Mouse (Mus musculus) heart, embryonic 12.5 days (tissue): Measurements from ENCODE around the gene Ofcc1. TPM values are rescaled to one million over a fixed set of nuclear protein-coding genes. Genes with fewer than 3 reads are reported as not detected.

Source experiments
- ATAC-seq: fragments of 200-750 bp; cut with Nextera tagmentation; 2 replicates; pipeline ENCODE4 v1.8.0; 2017; ENCODE audit warnings: moderate TSS enrichment, moderate library complexity; ENCODE audit not compliant: insufficient number of reproducible peaks, low FRiP score
- H3K27ac ChIP-seq: fragments of 300-500 bp; sonication (generic); 2 replicates; pipeline ENCODE4 v1.5.1; 2016; ENCODE audit warnings: mild to moderate bottlenecking, moderate library complexity; ENCODE audit not compliant: poor library complexity, severe bottlenecking
- H3K27me3 ChIP-seq: fragments of 300-500 bp; sonication (generic); replicated peaks from 2 replicates; pipeline ENCODE4 v1.6.1; 2016; ENCODE audit warnings: mild to moderate bottlenecking, moderate library complexity
- H3K36me3 ChIP-seq: fragments of 300-500 bp; sonication (generic); 2 replicates; pipeline ENCODE4 v1.6.1; 2016; ENCODE audit warnings: mild to moderate bottlenecking, moderate library complexity
- H3K4me1 ChIP-seq: fragments of 300-500 bp; sonication (generic); replicated peaks from 2 replicates; pipeline ENCODE4 v1.6.1; 2016; ENCODE audit warnings: mild to moderate bottlenecking
- H3K4me2 ChIP-seq: fragments of 300-500 bp; sonication (generic); 2 replicates; pipeline ENCODE4 v1.6.1; 2016; ENCODE audit warnings: mild to moderate bottlenecking, moderate library complexity
- H3K4me3 ChIP-seq: fragments of 300-500 bp; sonication (generic); 2 replicates; pipeline ENCODE4 v1.5.1; 2016; ENCODE audit warnings: mild to moderate bottlenecking
- H3K9ac ChIP-seq: fragments of 300-500 bp; sonication (generic); 2 replicates; pipeline ENCODE4 v1.6.1; 2016; ENCODE audit warnings: mild to moderate bottlenecking, moderate library complexity
- H3K9me3 ChIP-seq: fragments of 300-500 bp; sonication (generic); replicated peaks from 2 replicates; pipeline ENCODE4 v1.6.1; 2016; ENCODE audit warnings: mild to moderate bottlenecking, moderate library complexity
- WGBS: fragments of 180-500 bp; shearing (Covaris S2); methylation state at CpG from one replicate; pipeline ENCODE4 v1.1.7; 2016; 5-methylcytosine and 5-hydroxymethylcytosine counted together
- polyA plus RNA-seq: library from polyadenylated mRNA; unstranded; fragments of >200 nt; fragmentation: Nextera tagmentation; extraction: Ambion mirVana; gene quantifications from 2 replicates; pipeline ENCODE4 v1.2.1, GENCODE M21; 2016

Ofcc1 gene
- polyA plus RNA-seq, 1 experiment from 2014 or later: not detected

DNA sequence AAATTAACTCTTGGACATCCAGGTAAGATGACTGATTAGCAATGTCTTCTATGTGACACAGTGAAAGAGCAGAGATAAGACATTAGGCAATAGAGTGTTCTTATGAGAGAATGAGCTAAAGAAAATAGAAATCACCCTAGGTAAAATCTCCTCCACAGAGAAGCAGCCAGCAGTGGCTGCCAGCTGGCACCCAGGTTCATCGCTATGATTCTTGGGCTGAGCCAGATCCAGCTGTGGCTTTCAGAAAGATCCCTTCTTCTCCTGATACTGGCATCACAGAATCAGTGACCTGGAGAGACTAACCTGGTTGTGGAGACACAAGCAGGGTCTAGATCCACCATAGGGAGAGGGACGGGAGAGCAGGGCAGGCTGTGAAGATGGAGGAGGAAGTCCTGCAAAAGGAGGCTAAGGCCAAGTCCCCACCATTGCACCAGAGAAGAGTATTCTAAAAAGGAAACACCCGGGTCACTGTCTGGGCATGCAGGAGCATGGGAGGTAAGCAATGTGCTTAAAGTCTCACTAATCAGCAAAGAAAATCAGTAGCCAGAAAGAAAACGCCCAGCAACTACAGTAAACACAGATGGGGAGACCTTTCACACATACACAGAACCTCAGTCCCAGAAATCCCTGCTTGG, 46.0 kb downstream of the Ofcc1 start:
- WGBS: 65% methylated on average over 4 of the region's 4 CpGs
- ATAC-seq: no peak

DNA sequence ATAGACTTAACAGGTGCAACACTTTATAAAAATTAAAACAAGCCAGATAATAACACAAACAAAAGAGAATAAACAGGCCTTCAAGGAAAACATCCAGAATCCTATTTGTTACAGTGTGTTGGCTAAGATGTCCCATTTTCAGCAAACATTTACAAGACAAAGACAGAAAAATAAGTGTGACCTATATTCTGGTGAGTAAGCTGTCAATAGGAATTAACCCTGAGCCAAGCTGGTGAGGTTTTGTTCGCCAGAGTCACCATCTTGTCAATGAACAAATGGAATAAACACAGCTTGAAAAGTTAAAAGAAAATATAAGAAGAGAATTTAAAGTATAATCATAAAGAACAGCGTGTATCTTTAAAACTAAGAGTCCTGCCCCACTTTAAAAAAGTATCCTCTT, 68.4 kb downstream of the Ofcc1 start:
- ATAC-seq: no peak
- Histone ChIP-seq H3K9ac (no peak overlapping the region), H3K4me2 (no peak overlapping the region), H3K9me3 (no peaks in the 10 kb centered on the region), H3K36me3 (no peaks in the 10 kb centered on the region), H3K4me3 (no peak overlapping the region), H3K27me3 (no peaks in the 10 kb centered on the region), H3K4me1 (no peaks in the 10 kb centered on the region), H3K27ac (no peak overlapping the region)
- 82% methylated on average over 2 of the region's 2 CpGs for WGBS

More for the DNA sequence above, 46.0 kb downstream of the Ofcc1 start:
- H3K4me2 ChIP-seq: no peak overlapping the region
- no peak overlapping the region for H3K4me3 ChIP-seq
- no peaks in the 10 kb centered on the region for H3K27me3 ChIP-seq
- H3K36me3 ChIP-seq: no peaks in the 10 kb centered on the region
- no peak overlapping the region for H3K27ac ChIP-seq
- H3K9me3 ChIP-seq: no peaks in the 10 kb centered on the region
- no peak overlapping the region for H3K9ac ChIP-seq
- no peaks in the 10 kb centered on the region for H3K4me1 ChIP-seq

DNA sequence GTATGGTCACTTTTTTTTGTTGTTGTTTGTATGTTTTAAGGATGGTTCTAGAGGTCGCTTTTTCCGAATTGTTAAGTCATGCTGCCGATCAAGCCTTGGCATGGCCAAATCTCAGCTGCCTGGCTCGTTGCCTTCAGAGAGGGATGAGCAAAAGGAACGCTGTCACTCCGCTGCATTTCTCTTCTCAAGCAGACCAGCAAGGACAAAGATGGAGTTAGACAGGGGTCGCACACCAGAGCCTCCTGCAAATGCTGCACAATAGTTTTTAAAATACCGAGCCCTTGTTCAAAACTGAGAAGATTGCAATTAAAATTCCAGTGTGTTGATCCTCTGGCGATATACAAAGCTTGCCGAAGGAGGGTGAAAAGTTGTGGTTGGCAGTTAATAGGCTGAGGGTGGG, 70.4 kb downstream of the Ofcc1 start:
- WGBS: 84% methylated on average over 10 of the region's 10 CpGs
- Histone ChIP-seq H3K4me3 (no peak overlapping the region), H3K9me3 (no peaks in the 10 kb centered on the region), H3K36me3 (no peaks in the 10 kb centered on the region), H3K27ac (no peak overlapping the region), H3K9ac (no peak overlapping the region), H3K4me2 (no peak overlapping the region), H3K4me1 (no peaks in the 10 kb centered on the region), H3K27me3 (no peaks in the 10 kb centered on the region)
- ATAC-seq: no peak

DNA sequence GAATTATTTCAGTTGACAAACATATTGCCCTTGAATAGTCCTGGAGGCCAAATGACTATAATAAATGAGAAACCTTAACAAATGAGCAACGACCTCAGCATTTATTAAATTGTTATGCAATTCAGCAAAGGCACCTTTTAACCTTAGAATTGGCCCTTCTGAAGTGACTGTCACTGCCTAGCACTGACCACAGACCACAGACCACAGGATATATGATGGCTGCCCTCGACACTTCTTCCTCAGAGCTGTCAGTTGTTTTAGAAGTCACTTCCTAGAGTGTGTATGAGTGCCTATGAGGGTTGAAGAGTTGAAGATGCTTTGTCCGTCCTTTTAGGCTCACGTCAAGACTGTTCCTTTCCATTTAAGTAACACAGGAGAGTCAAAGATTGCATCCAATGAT, 72.6 kb downstream of the Ofcc1 start:
- Histone ChIP-seq H3K9me3 (no peaks in the 10 kb centered on the region), H3K4me1 (no peaks in the 10 kb centered on the region), H3K36me3 (no peaks in the 10 kb centered on the region), H3K4me3 (no peak overlapping the region), H3K9ac (no peak overlapping the region), H3K4me2 (no peak overlapping the region), H3K27ac (no peak overlapping the region), H3K27me3 (no peaks in the 10 kb centered on the region)
- WGBS: 75% methylated on average over 4 of the region's 4 CpGs
- ATAC-seq: no peak

DNA sequence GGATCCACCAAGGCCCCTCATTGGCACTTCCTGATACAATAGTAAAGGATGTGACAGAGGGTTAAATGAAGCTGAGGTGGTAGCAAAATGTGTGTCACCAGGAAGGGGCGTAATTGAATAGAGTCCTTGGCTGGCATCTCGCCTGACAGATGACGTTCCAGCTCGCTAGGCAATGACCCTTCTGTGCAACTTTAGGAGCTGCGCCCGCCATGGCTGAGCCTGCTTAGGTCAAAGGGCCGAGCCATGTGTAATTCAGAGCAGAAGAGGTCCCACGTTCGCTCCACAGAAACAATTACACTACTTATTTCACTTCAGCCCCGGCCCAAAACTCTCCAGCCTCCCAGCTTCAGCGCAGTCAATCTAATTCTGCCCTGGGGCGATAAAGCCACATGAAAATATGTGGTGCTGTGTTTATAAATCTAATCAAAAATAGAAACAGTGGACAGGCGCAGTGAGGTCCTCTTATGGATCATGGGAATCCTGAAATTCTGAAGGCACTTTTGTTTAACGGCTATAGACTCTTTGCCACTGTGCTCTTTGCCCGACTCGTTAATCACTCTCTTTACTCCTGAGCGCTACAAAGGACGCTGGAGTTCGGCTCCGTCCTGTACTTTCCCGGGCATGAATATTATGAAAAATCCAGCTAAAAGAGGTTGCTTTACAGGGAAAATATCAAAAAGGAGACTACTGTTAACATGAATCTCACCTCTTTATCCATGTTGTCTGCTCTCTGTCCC, 73.8 kb downstream of the Ofcc1 start:
- Histone ChIP-seq H3K4me1 (no peaks in the 10 kb centered on the region), H3K27ac (no peak overlapping the region), H3K9ac (no peak overlapping the region), H3K4me3 (no peak overlapping the region), H3K9me3 (no peaks in the 10 kb centered on the region), H3K4me2 (no peak overlapping the region), H3K27me3 (no peaks in the 10 kb centered on the region), H3K36me3 (no peaks in the 10 kb centered on the region)
- no peak for ATAC-seq
- WGBS: 81% methylated on average over 21 of the region's 21 CpGs

DNA sequence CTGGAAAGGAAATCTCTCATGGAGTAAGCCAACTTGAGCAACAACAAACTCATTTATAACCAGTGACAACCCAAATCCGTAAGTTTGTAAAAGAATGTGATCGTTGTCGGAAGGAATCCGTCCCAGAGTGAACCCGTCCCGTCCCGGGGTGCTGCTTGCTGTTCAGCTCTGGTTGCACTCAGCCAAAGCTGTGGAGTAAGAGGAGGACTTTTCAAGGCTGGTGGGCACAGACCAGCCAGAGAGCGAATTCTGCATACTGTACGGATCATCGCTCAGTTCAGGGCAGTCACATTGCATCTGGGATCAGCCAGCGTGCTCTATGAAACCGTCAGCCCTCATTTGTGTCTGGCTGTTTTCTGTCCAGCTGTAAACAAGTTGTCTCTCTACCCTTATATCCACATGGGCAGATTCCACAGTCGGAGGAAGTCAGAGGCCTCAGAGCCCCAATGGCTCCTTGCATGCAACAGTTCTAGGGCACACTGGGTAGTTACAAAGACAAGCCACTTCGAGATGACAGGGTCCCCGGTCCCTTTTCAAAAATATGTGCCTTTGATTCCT, 75.9 kb downstream of the Ofcc1 start:
- WGBS: 73% methylated on average over 15 of the region's 15 CpGs

DNA sequence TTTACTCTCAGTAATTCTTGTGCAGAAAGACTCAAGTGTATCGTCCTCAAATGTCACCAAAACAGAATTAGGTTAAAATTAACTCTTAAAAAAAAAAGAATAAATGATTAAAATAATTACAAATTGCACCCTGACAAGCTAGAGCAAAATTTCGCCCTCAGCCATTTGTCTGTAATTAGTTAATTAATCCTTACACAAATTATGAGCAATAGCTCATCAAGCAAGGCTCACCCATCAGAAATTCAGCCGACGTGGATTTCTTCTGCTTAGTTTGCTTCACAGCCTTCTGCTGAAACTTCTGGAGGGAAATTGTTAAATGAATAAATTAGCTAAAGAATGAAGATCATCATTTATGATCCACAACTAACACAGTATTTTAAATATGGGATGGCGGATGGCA, 80.6 kb downstream of the Ofcc1 start:
- Histone ChIP-seq H3K9me3 (no peaks in the 10 kb centered on the region), H3K4me1 (no peaks in the 10 kb centered on the region), H3K9ac (no peak overlapping the region), H3K4me2 (no peak overlapping the region), H3K27ac (no peak overlapping the region), H3K27me3 (no peaks in the 10 kb centered on the region), H3K4me3 (no peak overlapping the region), H3K36me3 (no peaks in the 10 kb centered on the region)
- WGBS: 82% methylated on average over 5 of the region's 5 CpGs
- no peak for ATAC-seq

More for the DNA sequence above, 75.9 kb downstream of the Ofcc1 start:
- H3K9me3 ChIP-seq: no peaks in the 10 kb centered on the region
- H3K4me3 ChIP-seq: no peak overlapping the region
- no peaks in the 10 kb centered on the region for H3K36me3 ChIP-seq
- H3K4me2 ChIP-seq: no peak overlapping the region
- no peaks in the 10 kb centered on the region for H3K27me3 ChIP-seq
- H3K9ac ChIP-seq: no peak overlapping the region
- no peak for ATAC-seq
- H3K27ac ChIP-seq: no peak overlapping the region
- H3K4me1 ChIP-seq: no peaks in the 10 kb centered on the region

DNA sequence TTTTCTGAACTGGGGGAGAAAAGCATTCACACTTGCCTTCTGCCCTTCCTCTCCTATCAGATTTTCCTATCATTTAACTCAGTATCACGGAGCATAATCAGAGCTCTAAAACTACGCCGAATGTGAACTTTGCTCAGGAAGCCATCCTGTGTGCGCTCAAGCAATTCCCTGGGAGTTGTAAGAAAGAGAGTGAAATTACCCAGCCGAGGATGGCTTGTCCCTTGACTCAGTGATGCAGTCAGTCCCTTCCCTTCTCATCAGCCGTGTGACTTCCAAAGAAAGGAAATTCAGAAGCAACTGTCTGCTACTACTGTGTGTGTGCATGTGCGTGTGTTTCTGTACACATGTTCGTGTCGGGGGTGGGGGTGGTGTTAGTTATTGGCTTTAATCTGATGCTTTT, 93.7 kb downstream of the Ofcc1 start:
- no peak overlapping the region for H3K27ac ChIP-seq
- no peak for ATAC-seq
- no peaks in the 10 kb centered on the region for H3K27me3 ChIP-seq
- H3K4me1 ChIP-seq: no peaks in the 10 kb centered on the region
- H3K4me3 ChIP-seq: no peak overlapping the region
- no peak overlapping the region for H3K4me2 ChIP-seq
- no peaks in the 10 kb centered on the region for H3K36me3 ChIP-seq
- WGBS: 80% methylated on average over 9 of the region's 9 CpGs
- H3K9me3 ChIP-seq: no peaks in the 10 kb centered on the region
- H3K9ac ChIP-seq: no peak overlapping the region

DNA sequence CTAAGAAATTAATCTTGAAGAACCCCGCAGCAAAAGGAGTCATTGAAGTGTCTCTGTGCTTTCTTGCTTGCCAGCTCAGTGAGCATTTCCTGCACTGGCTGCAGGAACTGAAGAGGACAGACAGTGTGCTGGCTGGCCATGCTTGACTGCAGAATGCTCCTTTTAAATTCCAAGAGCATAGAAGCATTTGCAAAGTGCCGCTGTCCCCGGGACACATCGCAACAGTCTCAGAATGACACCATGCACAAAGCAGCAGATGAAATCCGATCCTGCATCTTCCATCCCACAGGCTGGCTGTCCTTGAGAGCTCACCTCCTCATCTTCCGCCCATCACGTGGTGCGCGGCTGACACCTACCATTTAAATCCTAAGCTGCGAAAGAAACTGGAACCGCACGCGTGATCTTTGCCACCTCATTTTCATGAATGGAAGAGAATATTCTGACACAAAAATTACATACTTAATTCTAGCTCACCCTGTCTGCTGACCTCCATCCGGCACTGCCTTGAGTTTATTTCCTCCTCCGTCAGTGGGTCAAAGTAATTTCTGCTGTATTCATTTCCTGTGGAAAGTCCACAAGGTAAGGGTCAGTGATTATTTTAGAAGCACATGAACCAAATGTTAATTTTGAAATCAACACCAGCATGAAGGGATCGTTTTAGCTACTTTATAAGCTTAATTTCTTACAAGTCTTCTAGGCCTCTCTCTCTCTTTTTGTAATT, 98.0 kb downstream of the Ofcc1 start:
- 72% methylated on average over 16 of the region's 16 CpGs for WGBS
- no peak overlapping the region for H3K9ac ChIP-seq
- H3K4me2 ChIP-seq: no peak overlapping the region
- H3K4me1 ChIP-seq: no peaks in the 10 kb centered on the region
- no peaks in the 10 kb centered on the region for H3K27me3 ChIP-seq
- no peak overlapping the region for H3K27ac ChIP-seq
- no peaks in the 10 kb centered on the region for H3K9me3 ChIP-seq
- ATAC-seq: no peak
- H3K36me3 ChIP-seq: no peaks in the 10 kb centered on the region
- no peak overlapping the region for H3K4me3 ChIP-seq

DNA sequence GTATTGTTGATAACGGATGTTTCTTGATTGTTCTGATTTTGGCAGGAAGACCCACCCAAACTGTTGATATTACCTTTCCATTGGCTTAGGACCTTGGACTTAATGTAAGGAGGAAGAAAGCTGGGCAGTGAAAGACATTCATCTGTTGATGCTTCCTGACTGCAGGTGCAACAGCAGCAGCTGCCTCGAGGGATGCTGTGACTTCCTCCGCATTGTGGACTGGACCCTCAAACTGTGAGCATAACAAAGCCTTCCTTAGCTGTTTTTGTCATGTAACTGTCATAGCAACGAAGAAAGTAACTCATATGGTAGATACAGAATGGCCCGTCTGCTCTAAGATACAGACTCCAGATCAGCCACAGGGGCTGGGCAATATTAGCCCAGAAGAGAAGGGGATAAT, 102.5 kb downstream of the Ofcc1 start:
- H3K4me3 ChIP-seq: no peak overlapping the region
- no peak for ATAC-seq
- H3K36me3 ChIP-seq: no peaks in the 10 kb centered on the region
- no peaks in the 10 kb centered on the region for H3K9me3 ChIP-seq
- H3K4me2 ChIP-seq: no peak overlapping the region
- 67% methylated on average over 5 of the region's 5 CpGs for WGBS
- no peaks in the 10 kb centered on the region for H3K27me3 ChIP-seq
- H3K9ac ChIP-seq: no peak overlapping the region
- no peak overlapping the region for H3K27ac ChIP-seq
- no peaks in the 10 kb centered on the region for H3K4me1 ChIP-seq

DNA sequence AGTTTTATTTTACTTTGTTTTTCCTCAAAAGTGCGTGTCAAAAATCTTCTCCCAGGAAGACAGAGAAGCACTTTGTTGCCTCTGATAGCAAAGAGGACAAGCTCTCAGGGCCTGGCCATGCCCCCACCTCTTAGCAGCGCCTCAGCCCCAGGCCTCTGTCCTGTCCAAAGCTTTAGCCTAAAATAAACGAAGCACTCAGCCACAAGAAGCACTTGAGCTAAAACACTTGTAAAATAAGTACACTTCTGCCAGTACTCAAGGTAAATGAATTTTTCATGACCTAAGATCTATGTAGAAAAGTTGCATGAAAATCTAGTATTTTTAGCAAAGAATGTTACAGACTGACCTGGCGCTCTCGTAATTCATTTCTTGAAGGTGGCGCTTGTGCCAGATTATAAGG, 117.4 kb downstream of the Ofcc1 start:
- Histone ChIP-seq H3K27ac (no peak overlapping the region), H3K9ac (no peak overlapping the region), H3K36me3 (no peaks in the 10 kb centered on the region), H3K9me3 (no peaks in the 10 kb centered on the region), H3K27me3 (peaks cover 5% of the 10 kb centered on the region; the same call in 1 of the 2 replicates), H3K4me3 (no peak overlapping the region), H3K4me1 (no peaks in the 10 kb centered on the region), H3K4me2 (no peak overlapping the region)
- no peak for ATAC-seq
- WGBS: 59% methylated on average over 6 of the region's 6 CpGs
